Mouse (Mus musculus): ENCODE results near the gene Gm42791. TPM values are rescaled to one million over a fixed set of nuclear protein-coding genes. Genes with fewer than 3 reads are reported as not detected.

Gm42791 gene
- polyA plus RNA-seq, 2 experiments = not detected

- whole genome bisulfite sequencing (ENCODE audit: insufficient replicate concordance) = 77% methylated on average over 3 of the region's 3 CpGs
- ATAC-seq (ENCODE audit: insufficient read depth) (no peak), DNase-seq (ENCODE audit: low read depth in 3 of 3, low spot score in 3 of 3) (no peak)
- H3K27me3 ChIP-seq (ENCODE audit: control insufficient read depth, insufficient read depth, low read length) = no peaks in the 10 kb centered on the region
- TF ChIP-seq EP300 (IDR thresholded peaks at IDR 0.05; ENCODE audit: low read depth) (no peak), CTCF (IDR thresholded peaks at IDR 0.05; ENCODE audit: low read depth) (no peak)
- H3K4me1 ChIP-seq (replicated peaks; ENCODE audit: control insufficient read depth in 2 of 2, insufficient read depth in 2 of 2, low read length in 1 of 2) = peaks cover 2 to 11% of the 10 kb centered on the region in 2 experiments; a peak in 2 of 4 replicates
- no peaks in the 10 kb centered on the region for H3K9me3 ChIP-seq (ENCODE audit: control insufficient read depth, low read length)
- no peaks in the 10 kb centered on the region for H3K36me3 ChIP-seq (replicated peaks; ENCODE audit: control insufficient read depth, insufficient read depth, low read depth)
- H3K27ac ChIP-seq = no peak overlapping the region
- no peak overlapping the region for H3K9ac ChIP-seq (replicated peaks)
- no peak overlapping the region for H3K4me3 ChIP-seq (ENCODE audit: insufficient read depth in 1 of 2, low read depth in 2 of 2, low read length in 2 of 2)
- no peak overlapping the region for H3K4me2 ChIP-seq (ENCODE audit: low read depth)
These were observed 22.2 kb upstream of the Gm42791 start for GRCm38 (mm10) chr5:149017181-149017580.

- Histone ChIP-seq H3K4me3 (ENCODE audit: insufficient read depth in 1 of 2, low read depth in 2 of 2, low read length in 2 of 2) (no peak overlapping the region), H3K36me3 (replicated peaks; ENCODE audit: control insufficient read depth, insufficient read depth, low read depth) (no peaks in the 10 kb centered on the region), H3K4me2 (ENCODE audit: low read depth) (peak overlapping the region; percentile 91; the same call in 1 of the 2 replicates), H3K27ac (no peak overlapping the region), H3K9ac (replicated peaks) (no peak overlapping the region), H3K9me3 (ENCODE audit: control insufficient read depth, low read length) (no peaks in the 10 kb centered on the region), H3K27me3 (ENCODE audit: control insufficient read depth, insufficient read depth, low read length) (no peaks in the 10 kb centered on the region), H3K4me1 (replicated peaks; ENCODE audit: control insufficient read depth in 2 of 2, insufficient read depth in 2 of 2, low read length in 1 of 2) (peaks cover 2 to 11% of the 10 kb centered on the region in 2 experiments; a peak in 2 of 4 replicates)
- ATAC-seq (ENCODE audit: insufficient read depth) (no peak), DNase-seq (ENCODE audit: low read depth in 3 of 3, low spot score in 3 of 3) (no peak)
- no peak for TF ChIP-seq EP300 (IDR thresholded peaks at IDR 0.05; ENCODE audit: low read depth)
- no peak for TF ChIP-seq CTCF (IDR thresholded peaks at IDR 0.05; ENCODE audit: low read depth)
- 72% methylated on average over 5 of the region's 5 CpGs for WGBS (ENCODE audit: insufficient replicate concordance)
These were observed 21.3 kb upstream of the Gm42791 start for GRCm38 (mm10) chr5:149016261-149016660.

GRCm38 (mm10) chr5:149015335-149016201 lies 20.6 kb upstream of the Gm42791 start:
- peak; percentile 57 for ATAC-seq (ENCODE audit: insufficient read depth)
- TF ChIP-seq CTCF (IDR thresholded peaks at IDR 0.05; ENCODE audit: low read depth) (no peak), EP300 (IDR thresholded peaks at IDR 0.05; ENCODE audit: low read depth) (no peak)
- DNase-seq (ENCODE audit: low read depth in 3 of 3, low spot score in 3 of 3) = peak in 2 of 3 experiments; percentile 31 to 41
- Histone ChIP-seq H3K4me2 (ENCODE audit: low read depth) (peak overlapping the region; percentile 91), H3K9ac (replicated peaks) (peak overlapping the region; percentile 69), H3K4me3 (ENCODE audit: insufficient read depth in 1 of 2, low read depth in 2 of 2, low read length in 2 of 2) (peak overlapping the region; percentile 37 to 59), H3K4me1 (replicated peaks; ENCODE audit: control insufficient read depth in 2 of 2, insufficient read depth in 2 of 2, low read length in 1 of 2) (peaks cover 2 to 11% of the 10 kb centered on the region in 2 experiments; a peak in 2 of 4 replicates), H3K9me3 (ENCODE audit: control insufficient read depth, low read length) (no peaks in the 10 kb centered on the region), H3K27ac (no peak overlapping the region), H3K36me3 (replicated peaks; ENCODE audit: control insufficient read depth, insufficient read depth, low read depth) (no peaks in the 10 kb centered on the region), H3K27me3 (ENCODE audit: control insufficient read depth, insufficient read depth, low read length) (no peaks in the 10 kb centered on the region)
- 3% methylated on average over 33 of the region's 37 CpGs for WGBS (ENCODE audit: insufficient replicate concordance)

- H3K36me3 ChIP-seq (replicated peaks; ENCODE audit: control insufficient read depth, insufficient read depth, low read depth) = no peaks in the 10 kb centered on the region
- H3K4me2 ChIP-seq (ENCODE audit: low read depth) = peak overlapping the region; percentile 91
- no peak overlapping the region for H3K9ac ChIP-seq (replicated peaks)
- DNase-seq (ENCODE audit: low read depth in 3 of 3, low spot score in 3 of 3) (no peak), ATAC-seq (ENCODE audit: insufficient read depth) (no peak)
- TF ChIP-seq EP300 (IDR thresholded peaks at IDR 0.05; ENCODE audit: low read depth) (no peak), CTCF (IDR thresholded peaks at IDR 0.05; ENCODE audit: low read depth) (no peak)
- H3K27ac ChIP-seq = no peak overlapping the region
- H3K4me3 ChIP-seq (ENCODE audit: insufficient read depth in 1 of 2, low read depth in 2 of 2, low read length in 2 of 2) = peak overlapping the region; percentile 37 to 59; a peak in 3 of 4 replicates
- peaks cover 2 to 9% of the 10 kb centered on the region in 2 experiments; a peak in 2 of 4 replicates for H3K4me1 ChIP-seq (replicated peaks; ENCODE audit: control insufficient read depth in 2 of 2, insufficient read depth in 2 of 2, low read length in 1 of 2)
- no peaks in the 10 kb centered on the region for H3K27me3 ChIP-seq (ENCODE audit: control insufficient read depth, insufficient read depth, low read length)
- no peaks in the 10 kb centered on the region for H3K9me3 ChIP-seq (ENCODE audit: control insufficient read depth, low read length)
- 47% methylated on average over 17 of the region's 17 CpGs for WGBS (ENCODE audit: insufficient replicate concordance)
These were observed 19.8 kb upstream of the Gm42791 start for GRCm38 (mm10) chr5:149014600-149015268.
